In the genomic region with DNA sequence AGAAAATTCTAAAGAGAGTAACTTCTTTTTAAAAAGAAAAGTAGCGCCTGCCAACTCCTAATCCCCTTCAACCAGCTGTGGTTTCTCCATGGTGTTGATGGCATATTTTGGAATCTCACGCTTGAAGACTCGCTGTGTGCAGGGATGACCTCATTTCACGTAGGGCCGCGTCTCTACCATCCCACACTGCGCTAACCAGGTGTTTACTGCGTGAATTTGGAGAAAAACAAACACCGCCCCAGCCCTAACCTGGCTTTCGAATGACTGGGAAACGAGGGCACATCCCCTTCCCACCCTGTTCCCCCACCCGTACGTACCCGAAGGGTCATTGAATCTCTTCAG, we compare ENCODE assay signal across 8 mouse cellular contexts. TPM values are rescaled to one million over a fixed set of nuclear protein-coding genes. Genes with fewer than 3 reads are reported as not detected.
DNase-seq lines count a peak whose midpoint lies in the region; ATAC-seq and TF ChIP-seq lines count a peak whose summit lies in the region.

No protein-coding gene starts in this region.

- no peak for TF ChIP-seq POLR2A in cerebellum, adult 2 months (IDR thresholded peaks at IDR 0.05; ENCODE audit: borderline replicate concordance, insufficient read depth, low read length)
- no peak for TF ChIP-seq POLR2A in testis, adult 2 months (IDR thresholded peaks at IDR 0.05; ENCODE audit: control insufficient read depth, low read depth, low read length)

- TF ChIP-seq CTCF in cerebellum, adult 2 months (IDR thresholded peaks at IDR 0.05; ENCODE audit: borderline replicate concordance, insufficient read depth, low read depth, low read length) = no peak
- TF ChIP-seq CTCF in testis, adult 2 months (IDR thresholded peaks at IDR 0.05; ENCODE audit: control insufficient read depth, insufficient read depth, insufficient replicate concordance, low read depth, low read length) = no peak
- no peak for TF ChIP-seq CTCF in stomach, postnatal 0 days (IDR thresholded peaks at IDR 0.05; ENCODE audit: low read depth)

- no peaks in the 10 kb centered on the region for H3K36me3 ChIP-seq in testis, adult 2 months (ENCODE audit: control insufficient read depth, insufficient read depth, low read length)
- peaks cover 50% of the 10 kb centered on the region for H3K36me3 ChIP-seq in liver, embryonic 13.5 days
- H3K36me3 ChIP-seq in stomach, postnatal 0 days (ENCODE audit: control insufficient read depth, insufficient read depth, low read length) = peaks cover 7% of the 10 kb centered on the region; the same call in 1 of the 2 replicates

- WGBS in cerebellum, adult 2 months = under 1% methylated on average over 14 of the region's 14 CpGs
- WGBS in liver, embryonic 13.5 days (ENCODE audit: insufficient replicate concordance) = under 1% methylated on average over 14 of the region's 14 CpGs
- WGBS in stomach, postnatal 0 days = under 1% methylated on average over 14 of the region's 14 CpGs

- no peak overlapping the region for H3K27ac ChIP-seq in cerebellum, adult 2 months (ENCODE audit: insufficient read depth, low read length)
- H3K27ac ChIP-seq in testis, adult 2 months (ENCODE audit: control insufficient read depth, insufficient read depth, low read depth, low read length) = peak overlapping the region; percentile 82
- H3K27ac ChIP-seq in liver, embryonic 13.5 days = peak overlapping the region; percentile 86
- no peak overlapping the region for H3K27ac ChIP-seq in stomach, postnatal 0 days (replicated peaks)

- peak overlapping the region; percentile 67 for H3K4me2 ChIP-seq in liver, embryonic 13.5 days
- H3K4me2 ChIP-seq in stomach, postnatal 0 days (replicated peaks; ENCODE audit: low read depth) = peak overlapping the region; percentile 75

- H3K27me3 ChIP-seq in cerebellum, adult 2 months (ENCODE audit: control insufficient read depth, insufficient read depth, low read length) = no peaks in the 10 kb centered on the region
- H3K27me3 ChIP-seq in testis, adult 2 months (ENCODE audit: control insufficient read depth, insufficient read depth, low read length) = no peaks in the 10 kb centered on the region
- H3K27me3 ChIP-seq in liver, embryonic 13.5 days = no peaks in the 10 kb centered on the region
- H3K27me3 ChIP-seq in stomach, postnatal 0 days (ENCODE audit: control insufficient read depth, insufficient read depth, low read length) = no peaks in the 10 kb centered on the region

- no peak for TF ChIP-seq EP300 in stomach, postnatal 0 days (optimal IDR thresholded peaks at IDR 0.05)

- H3K4me1 ChIP-seq in cerebellum, adult 2 months (ENCODE audit: control insufficient read depth, insufficient read depth, low read length) = 0 out of 2 replicates have a peak, but pooled peaks cover 2% of the 10 kb centered on the region
- peaks cover 4% of the 10 kb centered on the region for H3K4me1 ChIP-seq in testis, adult 2 months (ENCODE audit: control insufficient read depth, insufficient read depth, low read length)
- peaks cover 38% of the 10 kb centered on the region for H3K4me1 ChIP-seq in liver, embryonic 13.5 days (replicated peaks)
- peaks cover 3% of the 10 kb centered on the region; the same call in 1 of the 2 replicates for H3K4me1 ChIP-seq in stomach, postnatal 0 days (replicated peaks; ENCODE audit: control insufficient read depth, insufficient read depth)

- peak overlapping the region; percentile 24 for H3K4me3 ChIP-seq in cerebellum, adult 2 months (replicated peaks; ENCODE audit: insufficient read depth, low read depth, low read length)
- peak overlapping the region; percentile 98 for H3K4me3 ChIP-seq in testis, adult 2 months (ENCODE audit: control insufficient read depth, low read depth, low read length)
- peak overlapping the region; percentile 86 for H3K4me3 ChIP-seq in liver, embryonic 13.5 days (replicated peaks)
- H3K4me3 ChIP-seq in stomach, postnatal 0 days (ENCODE audit: low read depth, low read length) = peak overlapping the region; percentile 51

- peak overlapping the region; percentile 81 for H3K9ac ChIP-seq in liver, embryonic 13.5 days
- H3K9ac ChIP-seq in stomach, postnatal 0 days (ENCODE audit: low read length) = peak overlapping the region; percentile 36

- no peak for DNase-seq in cerebellum, adult 2 months
- DNase-seq in cerebellum, adult 9-11 months = no peak
- no peak for DNase-seq in testis, postnatal 14 days (ENCODE audit: low spot score)
- no peak for DNase-seq in liver, embryonic 13.5 days
- no peak for DNase-seq in stomach, postnatal 0 days (ENCODE audit: low spot score)
- no peak for DNase-seq in ovary, postnatal 14 days (ENCODE audit: low spot score)
- DNase-seq in ovary, adult 18-20 months (ENCODE audit: low spot score) = no peak

- H3K9me3 ChIP-seq in liver, embryonic 13.5 days (replicated peaks) = no peaks in the 10 kb centered on the region
- no peaks in the 10 kb centered on the region for H3K9me3 ChIP-seq in stomach, postnatal 0 days (ENCODE audit: control insufficient read depth, low read length)

- ATAC-seq in liver, embryonic 13.5 days (ENCODE audit: low read depth) = peak; percentile 71
- ATAC-seq in stomach, postnatal 0 days (ENCODE audit: low FRiP score, low TSS enrichment) = no peak; the same call in 1 of the 2 replicates

RNA-seq across cellular contexts. Expression of a gene that starts 0.3 kb away (rescaled TPM):
- polyA plus RNA-seq in cerebellum, adult 2 months (2012; rRNA removed) = 0.08 and 0.13 TPM in 2 replicates
- polyA plus RNA-seq in testis, adult 2 months (2012; rRNA removed) = 5.0 and 6.8 TPM in 2 replicates
- 65.0 and 82.1 TPM in 2 replicates for polyA plus RNA-seq in liver, embryonic 13.5 days (2015; fragmentation: Nextera tagmentation; extraction: Ambion mirVana)
- polyA plus RNA-seq in stomach, postnatal 0 days (2015; fragmentation: Nextera tagmentation; extraction: Ambion mirVana) = 7.9 and 11.5 TPM in 2 replicates

RNA-seq across cellular contexts. Expression of a gene that starts 0.5 kb away (rescaled TPM):
- polyA plus RNA-seq in cerebellum, adult 2 months (2012; rRNA removed) = 22.2 and 22.9 TPM in 2 replicates
- 9.7 and 15.1 TPM in 2 replicates for polyA plus RNA-seq in testis, adult 2 months (2012; rRNA removed)
- 113 and 135 TPM in 2 replicates for polyA plus RNA-seq in liver, embryonic 13.5 days (2015; fragmentation: Nextera tagmentation; extraction: Ambion mirVana)
- 79.8 and 83.1 TPM in 2 replicates for polyA plus RNA-seq in stomach, postnatal 0 days (2015; fragmentation: Nextera tagmentation; extraction: Ambion mirVana)

RNA-seq across cellular contexts. Expression of a gene that starts 22.1 kb away (rescaled TPM):
- 26.8 and 27.8 TPM in 2 replicates for polyA plus RNA-seq in cerebellum, adult 2 months (2012; rRNA removed)
- polyA plus RNA-seq in testis, adult 2 months (2012; rRNA removed) = 1.6 and 1.8 TPM in 2 replicates
- 21.9 and 30.8 TPM in 2 replicates for polyA plus RNA-seq in liver, embryonic 13.5 days (2015; fragmentation: Nextera tagmentation; extraction: Ambion mirVana)
- polyA plus RNA-seq in stomach, postnatal 0 days (2015; fragmentation: Nextera tagmentation; extraction: Ambion mirVana) = 32.1 and 33.5 TPM in 2 replicates

RNA-seq across cellular contexts. Expression of a gene that starts 38.0 kb away (rescaled TPM):
- polyA plus RNA-seq in cerebellum, adult 2 months (2012; rRNA removed) = 109 and 124 TPM in 2 replicates
- 11.1 and 12.7 TPM in 2 replicates for polyA plus RNA-seq in testis, adult 2 months (2012; rRNA removed)
- 61.3 and 72.7 TPM in 2 replicates for polyA plus RNA-seq in liver, embryonic 13.5 days (2015; fragmentation: Nextera tagmentation; extraction: Ambion mirVana)
- polyA plus RNA-seq in stomach, postnatal 0 days (2015; fragmentation: Nextera tagmentation; extraction: Ambion mirVana) = 87.4 and 87.9 TPM in 2 replicates

Comparison
In these comparisons a context has a peak if more than half of its experiments do, and no peak if none do; other contexts are left out.
1. H3K27ac ChIP-seq: peak in testis, adult 2 months (single experiment) and liver, embryonic 13.5 days (single experiment); none in cerebellum, adult 2 months (single experiment) and stomach, postnatal 0 days (single experiment).
2. H3K4me3 ChIP-seq: peak in every context shown above with its lines; median percentile 98 in testis, adult 2 months; 86 in liver, embryonic 13.5 days; 51 in stomach, postnatal 0 days; 24 in cerebellum, adult 2 months.